Mouse (Mus musculus): ENCODE results near the gene Clec4g. TPM values are rescaled to one million over a fixed set of nuclear protein-coding genes. Genes with fewer than 3 reads are reported as not detected.
A peak's percentile ranks its signal among the peaks of the same experiment; 100 is the strongest.

The Clec4g gene
- polyA plus RNA-seq, 1 experiment from 2014 or later, result 30.2 TPM

- no peaks in the 10 kb centered on the region for H3K9me3 ChIP-seq (ENCODE audit: low read length)
- no peak for TF ChIP-seq CTCF (IDR thresholded peaks at IDR 0.05; ENCODE audit: low read depth)
- TF ChIP-seq EP300 (IDR thresholded peaks at IDR 0.05; ENCODE audit: low read depth), result no peak
- no peaks in the 10 kb centered on the region for H3K27me3 ChIP-seq (ENCODE audit: insufficient read depth, low read length)
- H3K4me1 ChIP-seq (ENCODE audit: insufficient read depth), result peaks cover 11% of the 10 kb centered on the region
- H3K9ac ChIP-seq (replicated peaks), result no peak overlapping the region
- H3K4me3 ChIP-seq (ENCODE audit: low read depth, low read length), result no peak overlapping the region
- WGBS (ENCODE audit: insufficient replicate concordance), result 63% methylated on average over 7 of the region's 7 CpGs
- no peaks in the 10 kb centered on the region for H3K36me3 ChIP-seq (replicated peaks; ENCODE audit: insufficient read depth, low read length)
- H3K27ac ChIP-seq (ENCODE audit: low read depth), result peak overlapping the region; percentile 34; the same call in 1 of the 2 replicates
- DNase-seq (no peak), ATAC-seq (peak; percentile 49)
- H3K4me2 ChIP-seq (ENCODE audit: low read depth, low read length), result no peak overlapping the region
Observed at GRCm38 (mm10) chr8:3707611-3708010, 12.8 kb downstream of the Clec4g start.

GRCm38 (mm10) chr8:3705711-3706110, 14.7 kb downstream of the Clec4g start:
- 0 out of 2 replicates have a peak, but pooled peaks cover 4% of the 10 kb centered on the region for H3K4me1 ChIP-seq (ENCODE audit: insufficient read depth)
- H3K27me3 ChIP-seq (ENCODE audit: insufficient read depth, low read length), result no peaks in the 10 kb centered on the region
- H3K27ac ChIP-seq (ENCODE audit: low read depth), result no peak overlapping the region
- H3K9me3 ChIP-seq (ENCODE audit: low read length), result no peaks in the 10 kb centered on the region
- H3K36me3 ChIP-seq (replicated peaks; ENCODE audit: insufficient read depth, low read length), result no peaks in the 10 kb centered on the region
- H3K9ac ChIP-seq (replicated peaks), result no peak overlapping the region
- no peak for DNase-seq
- no peak overlapping the region for H3K4me2 ChIP-seq (ENCODE audit: low read depth, low read length)
- TF ChIP-seq CTCF (IDR thresholded peaks at IDR 0.05; ENCODE audit: low read depth) (peak; percentile 67), EP300 (IDR thresholded peaks at IDR 0.05; ENCODE audit: low read depth) (no peak)
- no peak for ATAC-seq
- 35% methylated on average over 4 of the region's 4 CpGs for WGBS (ENCODE audit: insufficient replicate concordance)
- no peak overlapping the region for H3K4me3 ChIP-seq (ENCODE audit: low read depth, low read length)

GRCm38 (mm10) chr8:3701491-3701890, 19.0 kb downstream of the Clec4g start:
- TF ChIP-seq EP300 (IDR thresholded peaks at IDR 0.05; ENCODE audit: low read depth), result no peak
- WGBS (ENCODE audit: insufficient replicate concordance), result 93% methylated on average over 1 of the region's 1 CpGs
- Histone ChIP-seq H3K4me2 (ENCODE audit: low read depth, low read length) (no peak overlapping the region), H3K4me1 (ENCODE audit: insufficient read depth) (no peaks in the 10 kb centered on the region), H3K27me3 (ENCODE audit: insufficient read depth, low read length) (no peaks in the 10 kb centered on the region), H3K9me3 (ENCODE audit: low read length) (no peaks in the 10 kb centered on the region), H3K36me3 (replicated peaks; ENCODE audit: insufficient read depth, low read length) (no peaks in the 10 kb centered on the region), H3K9ac (replicated peaks) (no peak overlapping the region), H3K27ac (ENCODE audit: low read depth) (no peak overlapping the region), H3K4me3 (ENCODE audit: low read depth, low read length) (no peak overlapping the region)
- no peak for DNase-seq
- ATAC-seq, result no peak

- WGBS (ENCODE audit: insufficient replicate concordance), result 74% methylated on average over 3 of the region's 3 CpGs
- no peak for DNase-seq
- TF ChIP-seq EP300 (IDR thresholded peaks at IDR 0.05; ENCODE audit: low read depth) (no peak), CTCF (IDR thresholded peaks at IDR 0.05; ENCODE audit: low read depth) (no peak)
Observed at GRCm38 (mm10) chr8:3694121-3694520, 26.3 kb downstream of the Clec4g start, which contains the start of gene Fcer2a. TSS of gene Fcer2a (minus strand) at chr8:3694175.

GRCm38 (mm10) chr8:3690774-3691173, 29.7 kb downstream of the Clec4g start:
- Histone ChIP-seq H3K9me3 (ENCODE audit: low read length) (no peaks in the 10 kb centered on the region), H3K4me3 (ENCODE audit: low read depth, low read length) (no peak overlapping the region), H3K36me3 (replicated peaks; ENCODE audit: insufficient read depth, low read length) (no peaks in the 10 kb centered on the region), H3K9ac (replicated peaks) (no peak overlapping the region), H3K4me1 (ENCODE audit: insufficient read depth) (no peaks in the 10 kb centered on the region), H3K27me3 (ENCODE audit: insufficient read depth, low read length) (no peaks in the 10 kb centered on the region), H3K4me2 (ENCODE audit: low read depth, low read length) (no peak overlapping the region), H3K27ac (ENCODE audit: low read depth) (no peak overlapping the region)
- ATAC-seq, result no peak
- no peak for TF ChIP-seq CTCF (IDR thresholded peaks at IDR 0.05; ENCODE audit: low read depth)
- DNase-seq, result no peak
- WGBS (ENCODE audit: insufficient replicate concordance), result 67% methylated on average over 3 of the region's 3 CpGs

More at GRCm38 (mm10) chr8:3694121-3694520, 26.3 kb downstream of the Clec4g start, which contains the start of gene Fcer2a:
- H3K4me1 ChIP-seq (ENCODE audit: insufficient read depth), result no peaks in the 10 kb centered on the region
- H3K36me3 ChIP-seq (replicated peaks; ENCODE audit: insufficient read depth, low read length), result no peaks in the 10 kb centered on the region
- no peak within 1 kb of the TSS for H3K9ac ChIP-seq (replicated peaks)
- H3K9me3 ChIP-seq (ENCODE audit: low read length), result no peaks in the 10 kb centered on the region
- H3K27ac ChIP-seq (ENCODE audit: low read depth), result no peak within 1 kb of the TSS
- ATAC-seq, result no peak
- no peak within 1 kb of the TSS for H3K4me2 ChIP-seq (ENCODE audit: low read depth, low read length)
- H3K27me3 ChIP-seq (ENCODE audit: insufficient read depth, low read length), result no peaks in the 10 kb centered on the region
- no peak within 1 kb of the TSS for H3K4me3 ChIP-seq (ENCODE audit: low read depth, low read length)

GRCm38 (mm10) chr8:3687537-3687936, 32.9 kb downstream of the Clec4g start:
- ATAC-seq (no peak), DNase-seq (no peak)
- Histone ChIP-seq H3K4me1 (ENCODE audit: insufficient read depth) (no peaks in the 10 kb centered on the region), H3K9me3 (ENCODE audit: low read length) (no peaks in the 10 kb centered on the region), H3K27me3 (ENCODE audit: insufficient read depth, low read length) (no peaks in the 10 kb centered on the region), H3K27ac (ENCODE audit: low read depth) (no peak overlapping the region), H3K36me3 (replicated peaks; ENCODE audit: insufficient read depth, low read length) (no peaks in the 10 kb centered on the region), H3K9ac (replicated peaks) (no peak overlapping the region), H3K4me2 (ENCODE audit: low read depth, low read length) (no peak overlapping the region), H3K4me3 (ENCODE audit: low read depth, low read length) (no peak overlapping the region)
- TF ChIP-seq EP300 (IDR thresholded peaks at IDR 0.05; ENCODE audit: low read depth) (no peak), CTCF (IDR thresholded peaks at IDR 0.05; ENCODE audit: low read depth) (peak; percentile 38)
- WGBS (ENCODE audit: insufficient replicate concordance), result 61% methylated on average over 6 of the region's 6 CpGs

- Histone ChIP-seq H3K4me3 (ENCODE audit: low read depth, low read length) (no peak overlapping the region), H3K36me3 (replicated peaks; ENCODE audit: insufficient read depth, low read length) (peaks cover 4% of the 10 kb centered on the region), H3K27ac (ENCODE audit: low read depth) (no peak overlapping the region), H3K9me3 (ENCODE audit: low read length) (no peaks in the 10 kb centered on the region), H3K4me1 (ENCODE audit: insufficient read depth) (no peaks in the 10 kb centered on the region), H3K9ac (replicated peaks) (no peak overlapping the region), H3K4me2 (ENCODE audit: low read depth, low read length) (no peak overlapping the region), H3K27me3 (ENCODE audit: insufficient read depth, low read length) (no peaks in the 10 kb centered on the region)
- WGBS (ENCODE audit: insufficient replicate concordance), result 55% methylated on average over 5 of the region's 5 CpGs
- no peak for DNase-seq
- TF ChIP-seq EP300 (IDR thresholded peaks at IDR 0.05; ENCODE audit: low read depth), result no peak
- TF ChIP-seq CTCF (IDR thresholded peaks at IDR 0.05; ENCODE audit: low read depth), result no peak
- no peak for ATAC-seq
Observed at GRCm38 (mm10) chr8:3685422-3685821, 35.0 kb downstream of the Clec4g start.

Data from liver, postnatal 0 days (tissue).